Mouse (Mus musculus): ENCODE results near the gene Sh3bgrl3.

Gene Sh3bgrl3

GRCm38 (mm10) chr4:134081730-134082386, 46.7 kb downstream of the Sh3bgrl3 start:
- DNase-seq (ENCODE audit: low read depth, low spot score), result no peak

GRCm38 (mm10) chr4:134080674-134081073, 47.9 kb downstream of the Sh3bgrl3 start:
- DNase-seq (ENCODE audit: low read depth, low spot score), result no peak

GRCm38 (mm10) chr4:134078694-134079093, 49.9 kb downstream of the Sh3bgrl3 start:
- no peak for DNase-seq (ENCODE audit: low read depth, low spot score)
